Mouse (Mus musculus) left cerebral cortex, postnatal 25 days (tissue): ENCODE results near the gene Prnp. TPM values are rescaled to one million over a fixed set of nuclear protein-coding genes. Genes with fewer than 3 reads are reported as not detected.

Experiments used
- DNase-seq, 2 experiments: peaks; one replicate each; pipeline ENCODE4 v3.0.0; 2022; ENCODE audit warnings: low spot score in 2 of 2, mixed read lengths in 1 of 2
- intact Hi-C: fragments of 180-260 bp; cut with DNase I; formaldehyde crosslinking; loops from one replicate; pipeline ENCODE4 v1.15.1; 2025
- total RNA-seq, 2 experiments: library from RNA; stranded (reverse); gene quantifications; 2 replicates each; pipeline ENCODE4 v1.2.3; 2021

Gene Prnp
- 100 to 1,000 TPM; 698 to 767 TPM for total RNA-seq

GRCm38 (mm10) chr2:131909683-131910572 is at the start of gene Prnp, which contains the start of gene Prn:
Gene Prnp, plus strand, starts transcription at chr2:131909928.
Gene Prn, plus strand, starts transcription at chr2:131909957.
- intact Hi-C loops = loop anchor here (5.0 kb wide), 1 partner anchor 63 kb away; no protein-coding TSS in a partner anchor
- DNase-seq = peak; percentile 89 to 93

- no peak for DNase-seq
- intact Hi-C loops = no loop called here
Measured at GRCm38 (mm10) chr2:131862617-131863275, 47.0 kb upstream of the Prnp start.

GRCm38 (mm10) chr2:131863472-131863871 is 46.3 kb upstream of the Prnp start:
- peak; percentile 33 to 74 for DNase-seq
- intact Hi-C loops = no loop called here

- DNase-seq = no peak
- intact Hi-C loops = no loop called here
Measured at GRCm38 (mm10) chr2:131864262-131864796, 45.4 kb upstream of the Prnp start.

GRCm38 (mm10) chr2:131866676-131867075 is 43.1 kb upstream of the Prnp start:
- DNase-seq = no peak
- intact Hi-C loops = no loop called here

- DNase-seq = no peak
- intact Hi-C loops = no loop called here
Measured at GRCm38 (mm10) chr2:131868983-131869382, 40.7 kb upstream of the Prnp start.

- intact Hi-C loops = no loop called here
- DNase-seq = no peak
Measured at GRCm38 (mm10) chr2:131873376-131873775, 36.4 kb upstream of the Prnp start.

GRCm38 (mm10) chr2:131876551-131877265 is 33.0 kb upstream of the Prnp start:
- DNase-seq = peak in 1 of 2 experiments; percentile 22
- intact Hi-C loops = no loop called here

- intact Hi-C loops = no loop called here
Measured at GRCm38 (mm10) chr2:131881766-131882165, 28.0 kb upstream of the Prnp start.

GRCm38 (mm10) chr2:131883136-131883535 is 26.6 kb upstream of the Prnp start:
- intact Hi-C loops = no loop called here
- peak; percentile 65 to 86 for DNase-seq

More at GRCm38 (mm10) chr2:131881766-131882165, 28.0 kb upstream of the Prnp start:
- DNase-seq = no peak

GRCm38 (mm10) chr2:131886503-131887160 is 23.1 kb upstream of the Prnp start:
- DNase-seq = peak in 1 of 2 experiments; percentile 28
- intact Hi-C loops = no loop called here

GRCm38 (mm10) chr2:131888233-131888632 is 21.5 kb upstream of the Prnp start:
- intact Hi-C loops = no loop called here
- DNase-seq = no peak

GRCm38 (mm10) chr2:131892534-131892933 is 17.2 kb upstream of the Prnp start:
- DNase-seq = no peak
- intact Hi-C loops = no loop called here

GRCm38 (mm10) chr2:131895106-131895505 is 14.6 kb upstream of the Prnp start:
- no peak for DNase-seq
- intact Hi-C loops = no loop called here

- no peak for DNase-seq
- intact Hi-C loops = no loop called here
Measured at GRCm38 (mm10) chr2:131896011-131896410, 13.7 kb upstream of the Prnp start.

GRCm38 (mm10) chr2:131897336-131898109 is 12.2 kb upstream of the Prnp start:
- intact Hi-C loops = no loop called here
- DNase-seq = no peak

- intact Hi-C loops = loop anchor here (5.0 kb wide), 1 partner anchor 50 kb away; no protein-coding TSS in a partner anchor
- no peak for DNase-seq
Measured at GRCm38 (mm10) chr2:131902423-131902822, 7.3 kb upstream of the Prnp start.

GRCm38 (mm10) chr2:131902867-131903266 is 6.9 kb upstream of the Prnp start:
- peak in 1 of 2 experiments; percentile 59 for DNase-seq
- intact Hi-C loops = loop anchor here (5.0 kb wide), 1 partner anchor 51 kb away; no protein-coding TSS in a partner anchor
